Mouse (Mus musculus): ENCODE results near the gene Duoxa2. TPM values are rescaled to one million over a fixed set of nuclear protein-coding genes. Genes with fewer than 3 reads are reported as not detected.
A peak's percentile ranks its signal among the peaks of the same experiment; 100 is the strongest.

The Duoxa2 gene
- not detected in 2 replicates for polyA plus RNA-seq (2015; fragmentation: Nextera tagmentation; extraction: Ambion mirVana)

DNA sequence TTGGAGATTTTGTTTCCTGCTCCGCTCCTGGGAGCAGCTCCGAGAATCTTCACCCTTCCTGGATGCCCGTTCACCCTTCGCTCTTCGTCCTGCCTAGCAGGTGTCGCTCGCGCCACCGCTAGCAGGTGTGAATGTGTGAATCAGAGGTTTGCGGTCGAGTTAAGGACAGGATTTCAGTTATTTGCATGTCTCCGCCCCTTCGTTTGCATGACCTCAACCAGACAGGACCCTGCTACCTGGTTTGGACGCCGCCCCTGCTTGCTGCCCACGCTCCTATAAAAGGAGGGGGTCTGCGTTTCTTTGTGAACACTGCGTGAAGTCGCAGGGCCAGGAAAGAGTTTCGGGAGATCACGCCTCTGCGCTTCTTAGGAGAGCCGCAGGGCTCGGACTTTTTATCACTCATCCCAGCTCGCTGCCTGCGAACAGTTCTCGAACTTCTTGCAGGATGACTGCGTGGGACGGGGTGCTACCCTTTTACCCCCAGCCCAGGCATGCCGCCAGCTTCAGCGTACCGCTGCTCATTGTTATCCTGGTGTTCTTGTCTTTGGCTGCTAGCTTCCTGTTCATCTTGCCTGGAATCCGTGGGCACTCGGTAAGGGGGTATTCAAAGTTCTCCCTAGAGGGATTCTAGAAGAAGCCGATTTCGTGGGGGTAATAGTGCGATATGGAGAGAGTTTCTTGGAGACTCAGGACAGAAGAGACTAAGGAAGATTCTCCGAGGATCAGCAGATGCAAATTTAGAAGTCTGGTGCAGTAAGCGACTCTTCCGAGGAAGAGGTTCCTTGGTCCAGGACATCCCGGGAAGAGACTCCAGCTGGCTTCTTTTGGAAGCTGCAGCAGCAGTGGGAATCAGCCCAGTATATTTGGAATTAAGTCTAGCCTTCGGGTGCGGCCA lies at the start of gene Duoxa2:
Duoxa2 (plus strand) TSS at position 305 of the 895 bp plus-strand sequence.
- Histone ChIP-seq H3K4me3 (ENCODE audit: low read depth, low read length) (peak within 1 kb of the TSS; percentile 28; the same call in 1 of the 2 replicates), H3K9ac (replicated peaks) (no peak within 1 kb of the TSS), H3K4me2 (ENCODE audit: low read depth, low read length) (peak within 1 kb of the TSS; percentile 58), H3K9me3 (ENCODE audit: low read length) (no peaks in the 10 kb centered on the region), H3K4me1 (ENCODE audit: insufficient read depth) (peaks cover 9% of the 10 kb centered on the region), H3K27ac (ENCODE audit: low read depth) (no peak within 1 kb of the TSS), H3K27me3 (ENCODE audit: insufficient read depth, low read length) (peaks cover 81% of the 10 kb centered on the region), H3K36me3 (replicated peaks; ENCODE audit: insufficient read depth, low read length) (no peaks in the 10 kb centered on the region)
- WGBS (ENCODE audit: insufficient replicate concordance) = 2% methylated on average over 43 of the region's 43 CpGs
- TF ChIP-seq EP300 (IDR thresholded peaks at IDR 0.05; ENCODE audit: low read depth) (no peak), CTCF (IDR thresholded peaks at IDR 0.05; ENCODE audit: low read depth) (no peak)
- no peak for ATAC-seq
- no peak for DNase-seq

- H3K36me3 ChIP-seq (replicated peaks; ENCODE audit: insufficient read depth, low read length) = peaks cover 31% of the 10 kb centered on the region
- WGBS (ENCODE audit: insufficient replicate concordance) = 91% methylated on average over 5 of the region's 5 CpGs
Measured at GRCm38 (mm10) chr2:122255997-122256396, 42.7 kb upstream of the Duoxa2 start.

DNA sequence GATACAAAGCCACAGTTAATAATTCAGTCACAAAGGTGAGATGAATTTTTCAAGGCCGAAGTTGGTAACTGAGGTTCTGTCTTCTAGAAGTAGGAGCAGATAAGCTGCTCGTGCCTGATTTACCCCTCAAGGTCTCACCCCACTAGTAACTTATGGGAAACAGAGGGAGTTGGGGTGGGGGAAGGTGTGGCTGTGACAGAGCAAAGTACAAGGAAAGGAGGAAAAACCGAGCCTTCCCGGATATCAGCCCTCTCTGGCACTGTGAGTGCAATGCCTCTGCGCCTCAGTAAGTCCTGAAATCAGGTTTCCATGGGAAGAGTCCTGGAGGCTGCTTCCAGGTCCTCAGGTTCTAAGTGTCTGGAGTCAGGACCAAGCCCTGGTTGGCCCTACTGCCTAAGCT lies 38.0 kb upstream of the Duoxa2 start:
- DNase-seq = no peak
- no peak overlapping the region for H3K4me3 ChIP-seq (ENCODE audit: low read depth, low read length)
- 79% methylated on average over 5 of the region's 5 CpGs for whole genome bisulfite sequencing (ENCODE audit: insufficient replicate concordance)
- H3K4me2 ChIP-seq (ENCODE audit: low read depth, low read length) = no peak overlapping the region
- no peak for ATAC-seq
- no peaks in the 10 kb centered on the region for H3K27me3 ChIP-seq (ENCODE audit: insufficient read depth, low read length)
- H3K9me3 ChIP-seq (ENCODE audit: low read length) = no peaks in the 10 kb centered on the region
- no peak overlapping the region for H3K9ac ChIP-seq (replicated peaks)
- H3K27ac ChIP-seq (ENCODE audit: low read depth) = no peak overlapping the region
- peaks cover 32% of the 10 kb centered on the region for H3K36me3 ChIP-seq (replicated peaks; ENCODE audit: insufficient read depth, low read length)
- TF ChIP-seq EP300 (IDR thresholded peaks at IDR 0.05; ENCODE audit: low read depth) (no peak), CTCF (IDR thresholded peaks at IDR 0.05; ENCODE audit: low read depth) (no peak)
- no peaks in the 10 kb centered on the region for H3K4me1 ChIP-seq (ENCODE audit: insufficient read depth)

More at GRCm38 (mm10) chr2:122255997-122256396, 42.7 kb upstream of the Duoxa2 start:
- DNase-seq (no peak), ATAC-seq (no peak)
- TF ChIP-seq EP300 (IDR thresholded peaks at IDR 0.05; ENCODE audit: low read depth) (no peak), CTCF (IDR thresholded peaks at IDR 0.05; ENCODE audit: low read depth) (no peak)
- no peaks in the 10 kb centered on the region for H3K9me3 ChIP-seq (ENCODE audit: low read length)
- no peak overlapping the region for H3K4me3 ChIP-seq (ENCODE audit: low read depth, low read length)
- H3K4me2 ChIP-seq (ENCODE audit: low read depth, low read length) = no peak overlapping the region
- H3K4me1 ChIP-seq (ENCODE audit: insufficient read depth) = no peaks in the 10 kb centered on the region
- no peaks in the 10 kb centered on the region for H3K27me3 ChIP-seq (ENCODE audit: insufficient read depth, low read length)
- H3K9ac ChIP-seq (replicated peaks) = no peak overlapping the region
- no peak overlapping the region for H3K27ac ChIP-seq (ENCODE audit: low read depth)

- Histone ChIP-seq H3K4me1 (ENCODE audit: insufficient read depth) (0 out of 2 replicates have a peak, but pooled peaks cover 9% of the 10 kb centered on the region), H3K4me3 (ENCODE audit: low read depth, low read length) (no peak overlapping the region), H3K27ac (ENCODE audit: low read depth) (no peak overlapping the region), H3K4me2 (ENCODE audit: low read depth, low read length) (no peak overlapping the region), H3K9me3 (ENCODE audit: low read length) (no peaks in the 10 kb centered on the region), H3K36me3 (replicated peaks; ENCODE audit: insufficient read depth, low read length) (peaks cover 24% of the 10 kb centered on the region), H3K27me3 (ENCODE audit: insufficient read depth, low read length) (no peaks in the 10 kb centered on the region), H3K9ac (replicated peaks) (no peak overlapping the region)
- no peak for TF ChIP-seq EP300 (IDR thresholded peaks at IDR 0.05; ENCODE audit: low read depth)
- TF ChIP-seq CTCF (IDR thresholded peaks at IDR 0.05; ENCODE audit: low read depth) = no peak
- ATAC-seq (no peak), DNase-seq (no peak)
- WGBS (ENCODE audit: insufficient replicate concordance) = 86% methylated on average over 3 of the region's 3 CpGs
Measured at GRCm38 (mm10) chr2:122264690-122265089, 34.0 kb upstream of the Duoxa2 start.

- TF ChIP-seq EP300 (IDR thresholded peaks at IDR 0.05; ENCODE audit: low read depth) = no peak
- TF ChIP-seq CTCF (IDR thresholded peaks at IDR 0.05; ENCODE audit: low read depth) = no peak
- Histone ChIP-seq H3K36me3 (replicated peaks; ENCODE audit: insufficient read depth, low read length) (peaks cover 16% of the 10 kb centered on the region; the same call in 1 of the 2 replicates), H3K9ac (replicated peaks) (no peak overlapping the region), H3K4me3 (ENCODE audit: low read depth, low read length) (no peak overlapping the region), H3K9me3 (ENCODE audit: low read length) (no peaks in the 10 kb centered on the region), H3K4me2 (ENCODE audit: low read depth, low read length) (no peak overlapping the region), H3K4me1 (ENCODE audit: insufficient read depth) (0 out of 2 replicates have a peak, but pooled peaks cover 9% of the 10 kb centered on the region), H3K27me3 (ENCODE audit: insufficient read depth, low read length) (no peaks in the 10 kb centered on the region), H3K27ac (ENCODE audit: low read depth) (peak overlapping the region; percentile 68)
- no peak for DNase-seq
- WGBS (ENCODE audit: insufficient replicate concordance) = 79% methylated on average over 7 of the region's 7 CpGs
- peak; percentile 72 for ATAC-seq
Measured at GRCm38 (mm10) chr2:122266407-122267193, 32.1 kb upstream of the Duoxa2 start.

GRCm38 (mm10) chr2:122278769-122279168 lies 19.9 kb upstream of the Duoxa2 start:
- Histone ChIP-seq H3K27ac (ENCODE audit: low read depth) (peak overlapping the region; percentile 44; the same call in 1 of the 2 replicates), H3K36me3 (replicated peaks; ENCODE audit: insufficient read depth, low read length) (no peaks in the 10 kb centered on the region), H3K4me1 (ENCODE audit: insufficient read depth) (peaks cover 8% of the 10 kb centered on the region; the same call in 1 of the 2 replicates), H3K4me3 (ENCODE audit: low read depth, low read length) (no peak overlapping the region), H3K9me3 (ENCODE audit: low read length) (no peaks in the 10 kb centered on the region), H3K4me2 (ENCODE audit: low read depth, low read length) (no peak overlapping the region), H3K27me3 (ENCODE audit: insufficient read depth, low read length) (no peaks in the 10 kb centered on the region), H3K9ac (replicated peaks) (no peak overlapping the region)
- peak; percentile 90 for ATAC-seq
- WGBS (ENCODE audit: insufficient replicate concordance) = 66% methylated on average over 3 of the region's 3 CpGs
- DNase-seq = no peak
- TF ChIP-seq EP300 (IDR thresholded peaks at IDR 0.05; ENCODE audit: low read depth) = peak; percentile 32; the same call in 1 of the 2 replicates
- TF ChIP-seq CTCF (IDR thresholded peaks at IDR 0.05; ENCODE audit: low read depth) = no peak
